In the genomic region with DNA sequence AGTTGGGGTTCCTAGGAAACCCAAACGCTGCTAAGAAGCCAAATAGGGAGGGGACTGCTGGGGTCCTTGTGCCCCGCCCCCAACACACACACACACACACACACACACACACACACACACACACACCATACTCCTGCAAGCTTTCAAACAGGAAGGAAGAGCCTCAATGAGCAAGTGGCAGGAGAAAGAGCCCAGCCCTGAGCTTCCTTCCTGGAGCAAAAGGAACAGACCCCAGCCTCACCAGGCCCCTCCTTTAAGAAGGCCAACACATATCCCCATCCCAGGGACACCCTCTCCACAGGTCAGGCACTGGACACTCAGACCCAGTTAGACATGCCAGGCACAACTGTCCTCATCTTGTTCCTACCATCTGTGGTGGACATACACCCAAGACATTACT, we compare ENCODE assay signal across 16 mouse cellular contexts. TPM values are rescaled to one million over a fixed set of nuclear protein-coding genes. Genes with fewer than 3 reads are reported as not detected.
DNase-seq lines count a peak whose midpoint lies in the region; ATAC-seq lines count a peak whose summit lies in the region.
"Had no signal": no experiment of that assay in that cellular context is flagged by ENCODE, and none has a peak within 500 bp of the region (broad histone marks: within the 10 kb centered on the region; RNA-seq: fewer than 3 reads in every experiment).

No protein-coding gene starts in this region.

- no peak for ATAC-seq in hindbrain, embryonic 16.5 days
- ATAC-seq in hindbrain, embryonic 11.5 days (ENCODE audit: low FRiP score), result no peak
- ATAC-seq in liver, embryonic 13.5 days (ENCODE audit: low read depth), result no peak

- no peaks in the 10 kb centered on the region for H3K27me3 ChIP-seq in hindbrain, embryonic 16.5 days (replicated peaks; ENCODE audit: control insufficient read depth, insufficient read depth, low read length)
- no peaks in the 10 kb centered on the region for H3K27me3 ChIP-seq in hindbrain, embryonic 11.5 days (ENCODE audit: control insufficient read depth, insufficient read depth, low read length)
- H3K27me3 ChIP-seq in liver, embryonic 13.5 days, result no peaks in the 10 kb centered on the region
- H3K27me3 ChIP-seq: limb, embryonic 12.5 days had no signal

- H3K9ac ChIP-seq in hindbrain, embryonic 16.5 days (ENCODE audit: low read depth, low read length), result no peak overlapping the region
- no peak overlapping the region for H3K9ac ChIP-seq in hindbrain, embryonic 11.5 days (ENCODE audit: low read depth, low read length)
- H3K9ac ChIP-seq in liver, embryonic 13.5 days, result no peak overlapping the region
- H3K9ac ChIP-seq: forebrain, postnatal 0 days; limb, embryonic 12.5 days had no signal

- no peak overlapping the region for H3K4me3 ChIP-seq in hindbrain, embryonic 16.5 days (ENCODE audit: low read length)
- no peak overlapping the region for H3K4me3 ChIP-seq in hindbrain, embryonic 11.5 days (ENCODE audit: low read depth, low read length)
- H3K4me3 ChIP-seq in liver, embryonic 13.5 days (replicated peaks), result no peak overlapping the region
- H3K4me3 ChIP-seq: left cerebral cortex, adult 2 months; limb, embryonic 12.5 days had no signal

- no peaks in the 10 kb centered on the region for H3K9me3 ChIP-seq in hindbrain, embryonic 16.5 days (ENCODE audit: control insufficient read depth, low read length)
- H3K9me3 ChIP-seq in hindbrain, embryonic 11.5 days (ENCODE audit: control insufficient read depth, low read length), result no peaks in the 10 kb centered on the region
- no peaks in the 10 kb centered on the region for H3K9me3 ChIP-seq in liver, embryonic 13.5 days (replicated peaks)
- H3K9me3 ChIP-seq: G1E; limb, embryonic 12.5 days had no signal

- H3K27ac ChIP-seq in hindbrain, embryonic 16.5 days (ENCODE audit: low read depth, low read length), result peak overlapping the region; percentile 5; the same call in 1 of the 2 replicates
- H3K27ac ChIP-seq in hindbrain, embryonic 11.5 days (ENCODE audit: low read depth, low read length), result no peak overlapping the region
- 0 out of 2 replicates have a peak overlapping the region, but pooled peaks have one; percentile 13 for H3K27ac ChIP-seq in liver, embryonic 13.5 days
- H3K27ac ChIP-seq: left cerebral cortex, adult 2 months; limb, embryonic 12.5 days; macrophage had no signal

- H3K4me2 ChIP-seq in hindbrain, embryonic 16.5 days (ENCODE audit: low read length), result no peak overlapping the region
- no peak overlapping the region for H3K4me2 ChIP-seq in hindbrain, embryonic 11.5 days (replicated peaks; ENCODE audit: low read depth, low read length)
- H3K4me2 ChIP-seq in liver, embryonic 13.5 days, result no peak overlapping the region
- H3K4me2 ChIP-seq: limb, embryonic 12.5 days had no signal

- peaks cover 13% of the 10 kb centered on the region for H3K36me3 ChIP-seq in hindbrain, embryonic 16.5 days (ENCODE audit: control insufficient read depth, insufficient read depth, low read length)
- peaks cover 9% of the 10 kb centered on the region; the same call in 1 of the 2 replicates for H3K36me3 ChIP-seq in hindbrain, embryonic 11.5 days (ENCODE audit: control insufficient read depth, insufficient read depth, low read length)
- H3K36me3 ChIP-seq in liver, embryonic 13.5 days, result peaks cover 95% of the 10 kb centered on the region

- H3K4me1 ChIP-seq in hindbrain, embryonic 16.5 days (ENCODE audit: control insufficient read depth, insufficient read depth, low read depth, low read length), result peaks cover 16% of the 10 kb centered on the region; the same call in 1 of the 2 replicates
- H3K4me1 ChIP-seq in hindbrain, embryonic 11.5 days (replicated peaks; ENCODE audit: control insufficient read depth, insufficient read depth, low read length), result peaks cover 6% of the 10 kb centered on the region; the same call in 1 of the 2 replicates
- H3K4me1 ChIP-seq in liver, embryonic 13.5 days (replicated peaks), result peaks cover 62% of the 10 kb centered on the region

- no peak for DNase-seq in hindbrain, embryonic 11.5 days (ENCODE audit: low spot score)
- DNase-seq in liver, embryonic 13.5 days, result no peak
- no peak for DNase-seq in liver
- peak; percentile 49 for DNase-seq in kidney, postnatal 14 days
- peak; percentile 63 for DNase-seq in lung, postnatal 10 days
- no peak for DNase-seq in cerebellum, postnatal 36 days
- DNase-seq: cerebellum, adult 11 months; forebrain, postnatal 0 days; midbrain, embryonic 14.5 days; thymus, adult 18-20 months had no signal

- 72% methylated on average over 2 of the region's 2 CpGs for WGBS in hindbrain, embryonic 16.5 days
- 76% methylated on average over 2 of the region's 2 CpGs for WGBS in hindbrain, embryonic 11.5 days
- 20% methylated on average over 1 of the region's 2 CpGs for WGBS in liver, embryonic 13.5 days (ENCODE audit: insufficient replicate concordance)

RNA-seq across cellular contexts. Expression of gene Carhsp1, which starts 8.9 kb away (rescaled TPM):
- polyA plus RNA-seq in hindbrain, embryonic 16.5 days (2015; fragmentation: Nextera tagmentation; extraction: Ambion mirVana), result 148 and 167 TPM in 2 replicates
- polyA plus RNA-seq in hindbrain, embryonic 11.5 days (2014; fragmentation: Nextera tagmentation; extraction: Ambion mirVana), result 78.1 and 79.4 TPM in 2 replicates
- 62.4 and 67.1 TPM in 2 replicates for polyA plus RNA-seq in liver, embryonic 13.5 days (2015; fragmentation: Nextera tagmentation; extraction: Ambion mirVana)

RNA-seq across cellular contexts. Expression of gene Gm5767, which starts 17.5 kb away (rescaled TPM):
- polyA plus RNA-seq in hindbrain, embryonic 16.5 days (2015; fragmentation: Nextera tagmentation; extraction: Ambion mirVana), result not detected in 2 replicates
- polyA plus RNA-seq in hindbrain, embryonic 11.5 days (2014; fragmentation: Nextera tagmentation; extraction: Ambion mirVana), result not detected in 2 replicates
- polyA plus RNA-seq in liver, embryonic 13.5 days (2015; fragmentation: Nextera tagmentation; extraction: Ambion mirVana), result not detected in 2 replicates
- polyA plus RNA-seq: embryonic facial prominence, embryonic 11.5 days; forebrain, postnatal 0 days; G1E; limb, embryonic 12.5 days; macrophage; midbrain, embryonic 14.5 days had no signal

RNA-seq across cellular contexts. Expression of gene Tmem186, which starts 25.5 kb away (rescaled TPM):
- 22.5 and 23.1 TPM in 2 replicates for polyA plus RNA-seq in hindbrain, embryonic 16.5 days (2015; fragmentation: Nextera tagmentation; extraction: Ambion mirVana)
- 15.8 and 20.2 TPM in 2 replicates for polyA plus RNA-seq in hindbrain, embryonic 11.5 days (2014; fragmentation: Nextera tagmentation; extraction: Ambion mirVana)
- polyA plus RNA-seq in liver, embryonic 13.5 days (2015; fragmentation: Nextera tagmentation; extraction: Ambion mirVana), result 11.2 and 11.8 TPM in 2 replicates

RNA-seq across cellular contexts. Expression of gene Pmm2, which starts 25.5 kb away (rescaled TPM):
- 33.1 and 37.0 TPM in 2 replicates for polyA plus RNA-seq in hindbrain, embryonic 16.5 days (2015; fragmentation: Nextera tagmentation; extraction: Ambion mirVana)
- 40.3 and 43.3 TPM in 2 replicates for polyA plus RNA-seq in hindbrain, embryonic 11.5 days (2014; fragmentation: Nextera tagmentation; extraction: Ambion mirVana)
- polyA plus RNA-seq in liver, embryonic 13.5 days (2015; fragmentation: Nextera tagmentation; extraction: Ambion mirVana), result 37.0 and 38.5 TPM in 2 replicates

Comparison
In these comparisons a context has a peak if more than half of its experiments do, and no peak if none do; other contexts are left out.
1. DNase-seq: peak in kidney, postnatal 14 days (single experiment) and lung, postnatal 10 days (single experiment); none in hindbrain, embryonic 11.5 days (single experiment), liver, embryonic 13.5 days (single experiment), liver (single experiment) and cerebellum, postnatal 36 days (0 of 2).